Mouse (Mus musculus) ovary, adult 10 weeks (tissue): ENCODE results near the gene Mylpf. TPM values are rescaled to one million over a fixed set of nuclear protein-coding genes. Genes with fewer than 3 reads are reported as not detected.

Experiments
- polyA plus RNA-seq: library from polyadenylated mRNA; stranded (reverse); fragments of 350-450 nt; fragmentation: Illumina TruSeq; extraction: RNeasy Lipid Tissue Mini Kit (QIAGEN cat#74804); gene quantifications from one replicate; pipeline ENCODE4 v1.2.3, GENCODE M21; 2014

The Mylpf gene
- not detected for polyA plus RNA-seq

GRCm38 (mm10) chr7:127208553-127209438 lies at the start of gene Mylpf:
Gene Mylpf (plus strand): TSS chr7:127208890.

GRCm38 (mm10) chr7:127195544-127196295 lies 13.0 kb upstream of the Mylpf start, which contains the start of gene Cd2bp2:
Gene Cd2bp2 (minus strand): TSS chr7:127196050.

GRCm38 (mm10) chr7:127208295-127208552 lies 466 bp upstream of the Mylpf start, which contains the start of gene Tbc1d10b:
Gene Tbc1d10b (minus strand): TSS chr7:127208468.

GRCm38 (mm10) chr7:127232622-127233367 lies 24.1 kb downstream of the Mylpf start, which contains the start of the genes Zfp553 and Sept1:
Gene Zfp553 (plus strand): TSS chr7:127233061.
Gene Sept1 (minus strand): TSS chr7:127233130.

GRCm38 (mm10) chr7:127243870-127244657 lies 35.4 kb downstream of the Mylpf start, which contains the start of gene Zfp771:
Gene Zfp771 (plus strand): TSS chr7:127244274.

GRCm38 (mm10) chr7:127260309-127261111 lies 51.8 kb downstream of the Mylpf start, which contains the start of gene Dctpp1:
Gene Dctpp1 (minus strand): TSS chr7:127260709.

Other genes starting within 250 kb of the Mylpf start
- gene Cdipt, start 233.0 kb upstream of the Mylpf start, polyA plus RNA-seq, result 13.1 TPM
- 0.91 TPM for gene Cdiptos, start 232.8 kb upstream of the Mylpf start, polyA plus RNA-seq
- 0.46 TPM for gene Mvp, start 194.3 kb upstream of the Mylpf start, polyA plus RNA-seq
- gene Pagr1b, start 192.4 kb upstream of the Mylpf start, polyA plus RNA-seq, result not detected
- gene Pagr1a, start 191.5 kb upstream of the Mylpf start, polyA plus RNA-seq, result not detected
- 0.60 TPM for gene Gm42742, start 187.8 kb upstream of the Mylpf start, polyA plus RNA-seq
- not detected for gene Prrt2, start 187.7 kb upstream of the Mylpf start, polyA plus RNA-seq
- 33.1 TPM for gene Maz, start 181.9 kb upstream of the Mylpf start, polyA plus RNA-seq
- gene Kif22, start 166.4 kb upstream of the Mylpf start, polyA plus RNA-seq, result 6.0 TPM
- gene Zg16, start 121.6 kb upstream of the Mylpf start, polyA plus RNA-seq, result 5.4 TPM
- 2.9 TPM for gene AI467606, start 117.5 kb upstream of the Mylpf start, polyA plus RNA-seq
- gene Qprt, start 86.7 kb upstream of the Mylpf start, polyA plus RNA-seq, result 0.71 TPM
- 1.1 TPM for gene Spn, start 71.1 kb upstream of the Mylpf start, polyA plus RNA-seq
- gene Cd2bp2, start 12.8 kb upstream of the Mylpf start, polyA plus RNA-seq, result 13.1 TPM
- 3.0 TPM for gene Tbc1d10b, start 422 bp upstream of the Mylpf start, polyA plus RNA-seq
- 3.2 TPM for gene Zfp553, start 24.2 kb downstream of the Mylpf start, polyA plus RNA-seq
- 1.4 TPM for gene Sept1, start 24.2 kb downstream of the Mylpf start, polyA plus RNA-seq
- not detected for gene Zfp771, start 35.4 kb downstream of the Mylpf start, polyA plus RNA-seq
- gene Dctpp1, start 51.8 kb downstream of the Mylpf start, polyA plus RNA-seq, result not detected
- gene Sephs2, start 65.2 kb downstream of the Mylpf start, polyA plus RNA-seq, result 23.0 TPM
- 0.68 TPM for gene Itgal, start 87.4 kb downstream of the Mylpf start, polyA plus RNA-seq
- gene Zfp768, start 136.7 kb downstream of the Mylpf start, polyA plus RNA-seq, result 3.3 TPM
- gene Zfp747, start 167.2 kb downstream of the Mylpf start, polyA plus RNA-seq, result 3.6 TPM
- 2.4 TPM for gene 9130019O22Rik, start 178.3 kb downstream of the Mylpf start, polyA plus RNA-seq
- gene E430018J23Rik, start 184.7 kb downstream of the Mylpf start, polyA plus RNA-seq, result 1.1 TPM
- gene Zfp764, start 197.9 kb downstream of the Mylpf start, polyA plus RNA-seq, result 4.1 TPM
- gene Zfp688, start 213.2 kb downstream of the Mylpf start, polyA plus RNA-seq, result 0.86 TPM
- 3.1 TPM for gene Zfp689, start 240.3 kb downstream of the Mylpf start, polyA plus RNA-seq